Mouse (Mus musculus): ENCODE results near the gene Mon2. TPM values are rescaled to one million over a fixed set of nuclear protein-coding genes. Genes with fewer than 3 reads are reported as not detected.

Gene Mon2
- polyA plus RNA-seq, 1 experiment: 49.0 TPM

DNA sequence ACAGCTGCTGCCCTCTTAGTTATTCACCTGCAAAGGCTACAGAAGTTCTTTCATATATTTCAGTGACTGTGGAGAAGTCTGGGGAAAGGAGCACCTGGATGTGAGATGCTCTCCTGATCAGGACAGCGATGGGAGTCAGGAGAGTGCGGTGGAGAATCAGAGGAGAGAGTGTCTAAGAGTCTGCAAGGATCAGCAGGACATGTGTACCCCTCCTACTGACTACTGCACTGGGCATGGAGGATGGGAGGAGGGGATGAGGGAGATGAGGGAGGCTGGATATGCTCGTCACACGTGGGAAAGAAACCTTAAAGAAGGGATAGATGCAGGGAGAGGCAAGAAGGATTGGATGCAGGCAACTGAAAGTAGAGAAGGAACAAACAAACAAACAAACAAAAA is 112.1 kb downstream of the Mon2 start:
- WGBS: 60% methylated on average over 4 of the region's 4 CpGs
- TF ChIP-seq POLR2A (IDR thresholded peaks at IDR 0.05; ENCODE audit: low read depth, low read length) (no peak), CTCF (IDR thresholded peaks at IDR 0.05; ENCODE audit: extremely low read depth, insufficient read length, insufficient replicate concordance, low read depth, low read length) (no peak)
- H3K27ac ChIP-seq (ENCODE audit: insufficient read depth, low read depth, low read length): no peak overlapping the region
- H3K36me3 ChIP-seq (ENCODE audit: control insufficient read depth, insufficient read depth, low read length): no peaks in the 10 kb centered on the region
- no peak overlapping the region for H3K4me3 ChIP-seq (ENCODE audit: low read depth, low read length)
- H3K27me3 ChIP-seq (ENCODE audit: control insufficient read depth, insufficient read depth, low read length): no peaks in the 10 kb centered on the region
- peaks cover 7% of the 10 kb centered on the region; the same call in 1 of the 2 replicates for H3K4me1 ChIP-seq (ENCODE audit: control insufficient read depth, insufficient read depth, insufficient read length, low read length)

DNA sequence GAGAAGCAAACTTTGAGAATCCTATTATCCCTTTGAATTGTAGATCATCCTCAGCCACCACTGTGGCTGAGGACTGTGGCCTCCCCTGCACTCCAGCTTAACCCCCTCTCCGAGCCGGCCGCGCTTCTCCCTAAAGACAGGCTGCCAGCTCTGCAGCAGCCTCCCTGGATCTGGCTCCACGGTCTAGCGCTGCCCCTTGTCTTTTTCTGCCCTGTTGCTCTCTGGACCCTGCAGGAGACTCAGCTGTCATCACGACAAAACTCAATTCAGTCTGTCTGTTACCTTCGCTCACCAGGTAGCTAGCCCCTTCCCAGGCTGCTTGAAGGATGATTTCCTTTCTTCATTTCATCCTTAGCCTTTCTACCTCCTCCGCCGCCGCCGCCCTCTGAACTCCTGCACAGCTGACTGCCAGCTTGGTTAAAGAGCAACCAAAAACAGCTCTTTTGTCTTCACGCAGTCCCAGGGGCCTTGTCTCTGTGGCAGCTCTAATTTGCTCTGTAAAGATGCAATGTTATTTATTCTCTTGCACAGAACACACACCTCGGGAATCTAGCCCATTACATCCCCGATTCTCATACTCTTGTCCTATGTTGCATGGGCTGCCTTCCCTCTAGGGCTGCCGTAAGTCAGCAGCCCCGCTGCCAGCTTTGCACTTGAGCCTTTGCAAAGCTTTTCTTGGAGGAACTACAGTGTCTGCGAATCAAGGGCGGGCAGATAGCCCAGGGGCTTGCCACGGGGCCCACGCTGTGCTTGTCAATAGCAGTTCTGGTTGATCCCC is 112.7 kb downstream of the Mon2 start:
- TF ChIP-seq CTCF (IDR thresholded peaks at IDR 0.05; ENCODE audit: extremely low read depth, insufficient read length, insufficient replicate concordance, low read depth, low read length) (no peak), POLR2A (IDR thresholded peaks at IDR 0.05; ENCODE audit: low read depth, low read length) (no peak)
- no peak overlapping the region for H3K27ac ChIP-seq (ENCODE audit: insufficient read depth, low read depth, low read length)
- 13% methylated on average over 21 of the region's 21 CpGs for WGBS
- no peak overlapping the region for H3K4me3 ChIP-seq (ENCODE audit: low read depth, low read length)
- H3K4me1 ChIP-seq (ENCODE audit: control insufficient read depth, insufficient read depth, insufficient read length, low read length): peaks cover 7% of the 10 kb centered on the region; the same call in 1 of the 2 replicates
- H3K36me3 ChIP-seq (ENCODE audit: control insufficient read depth, insufficient read depth, low read length): no peaks in the 10 kb centered on the region
- H3K27me3 ChIP-seq (ENCODE audit: control insufficient read depth, insufficient read depth, low read length): no peaks in the 10 kb centered on the region

DNA sequence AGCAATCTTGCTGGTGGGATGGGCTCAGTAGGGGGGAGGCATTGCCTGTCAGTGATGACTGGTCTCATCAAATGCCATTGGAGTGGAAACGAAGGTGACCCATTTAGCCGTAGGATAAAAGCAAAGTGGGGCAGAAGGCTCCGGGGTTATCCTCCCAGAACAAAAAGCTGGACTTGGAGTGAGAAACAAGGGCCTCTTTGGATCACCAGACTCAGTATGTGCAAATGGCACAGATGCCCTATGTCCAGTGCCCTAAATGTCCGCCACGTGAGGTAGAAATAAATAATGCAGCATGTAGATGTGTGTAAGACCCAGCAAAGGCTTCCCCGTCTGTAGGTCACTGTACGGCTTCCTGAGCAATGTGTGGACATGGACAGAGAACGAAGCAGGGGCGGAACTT is 113.7 kb downstream of the Mon2 start:
- no peak for TF ChIP-seq POLR2A (IDR thresholded peaks at IDR 0.05; ENCODE audit: low read depth, low read length)
- TF ChIP-seq CTCF (IDR thresholded peaks at IDR 0.05; ENCODE audit: extremely low read depth, insufficient read length, insufficient replicate concordance, low read depth, low read length): no peak
- no peaks in the 10 kb centered on the region for H3K27me3 ChIP-seq (ENCODE audit: control insufficient read depth, insufficient read depth, low read length)
- H3K27ac ChIP-seq (ENCODE audit: insufficient read depth, low read depth, low read length): no peak overlapping the region
- peaks cover 7% of the 10 kb centered on the region; the same call in 1 of the 2 replicates for H3K4me1 ChIP-seq (ENCODE audit: control insufficient read depth, insufficient read depth, insufficient read length, low read length)
- H3K36me3 ChIP-seq (ENCODE audit: control insufficient read depth, insufficient read depth, low read length): no peaks in the 10 kb centered on the region
- no peak overlapping the region for H3K4me3 ChIP-seq (ENCODE audit: low read depth, low read length)
- 88% methylated on average over 9 of the region's 9 CpGs for WGBS

DNA sequence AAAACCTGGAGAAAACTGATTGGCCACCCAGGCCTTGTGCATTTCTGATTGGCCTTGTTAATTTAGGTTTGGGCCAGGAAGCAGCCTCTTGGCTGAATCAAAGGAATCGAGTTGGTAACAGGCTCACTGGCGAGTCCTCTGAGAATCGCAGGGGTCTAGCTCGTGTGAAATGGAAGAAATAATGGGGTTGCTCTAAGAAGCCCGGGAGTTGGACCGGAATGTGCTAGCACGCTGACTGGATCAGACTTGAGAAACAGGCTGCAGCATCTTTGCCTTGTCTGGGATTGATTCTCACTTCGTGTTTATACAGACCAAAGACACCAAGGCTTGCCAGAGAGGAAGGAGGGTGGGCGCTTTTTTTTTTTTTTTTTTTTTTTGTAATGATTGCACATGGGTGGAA is 114.8 kb downstream of the Mon2 start:
- WGBS: 88% methylated on average over 9 of the region's 9 CpGs
- Histone ChIP-seq H3K4me3 (ENCODE audit: low read depth, low read length) (no peak overlapping the region), H3K27ac (ENCODE audit: insufficient read depth, low read depth, low read length) (no peak overlapping the region), H3K36me3 (ENCODE audit: control insufficient read depth, insufficient read depth, low read length) (no peaks in the 10 kb centered on the region), H3K27me3 (ENCODE audit: control insufficient read depth, insufficient read depth, low read length) (no peaks in the 10 kb centered on the region), H3K4me1 (ENCODE audit: control insufficient read depth, insufficient read depth, insufficient read length, low read length) (peaks cover 7% of the 10 kb centered on the region; the same call in 1 of the 2 replicates)
- TF ChIP-seq POLR2A (IDR thresholded peaks at IDR 0.05; ENCODE audit: low read depth, low read length) (no peak), CTCF (IDR thresholded peaks at IDR 0.05; ENCODE audit: extremely low read depth, insufficient read length, insufficient replicate concordance, low read depth, low read length) (no peak)

DNA sequence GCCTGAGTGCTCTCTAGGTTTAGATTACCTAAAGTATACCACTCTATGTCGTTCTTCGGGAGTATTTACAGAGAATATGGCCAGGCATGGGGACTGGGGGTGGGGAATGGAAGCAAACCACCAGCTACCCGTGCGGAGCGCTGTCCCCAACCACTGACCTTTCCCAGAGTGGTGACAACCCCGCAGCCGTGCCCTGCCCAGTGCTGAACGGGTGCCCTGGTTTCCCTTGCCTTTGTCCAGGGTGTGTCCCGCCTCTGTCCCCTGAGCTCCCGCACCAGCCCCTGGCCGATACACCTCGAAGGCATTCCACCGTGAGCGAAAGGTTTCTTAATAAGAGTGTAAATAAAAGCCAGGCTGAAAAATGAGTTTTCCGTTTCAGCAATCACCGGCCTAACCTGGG is 115.6 kb downstream of the Mon2 start:
- Histone ChIP-seq H3K36me3 (ENCODE audit: control insufficient read depth, insufficient read depth, low read length) (no peaks in the 10 kb centered on the region), H3K4me3 (ENCODE audit: low read depth, low read length) (no peak overlapping the region), H3K4me1 (ENCODE audit: control insufficient read depth, insufficient read depth, insufficient read length, low read length) (peaks cover 7% of the 10 kb centered on the region; the same call in 1 of the 2 replicates), H3K27ac (ENCODE audit: insufficient read depth, low read depth, low read length) (no peak overlapping the region), H3K27me3 (ENCODE audit: control insufficient read depth, insufficient read depth, low read length) (no peaks in the 10 kb centered on the region)
- 51% methylated on average over 16 of the region's 16 CpGs for WGBS
- TF ChIP-seq POLR2A (IDR thresholded peaks at IDR 0.05; ENCODE audit: low read depth, low read length) (no peak), CTCF (IDR thresholded peaks at IDR 0.05; ENCODE audit: extremely low read depth, insufficient read length, insufficient replicate concordance, low read depth, low read length) (no peak)

DNA sequence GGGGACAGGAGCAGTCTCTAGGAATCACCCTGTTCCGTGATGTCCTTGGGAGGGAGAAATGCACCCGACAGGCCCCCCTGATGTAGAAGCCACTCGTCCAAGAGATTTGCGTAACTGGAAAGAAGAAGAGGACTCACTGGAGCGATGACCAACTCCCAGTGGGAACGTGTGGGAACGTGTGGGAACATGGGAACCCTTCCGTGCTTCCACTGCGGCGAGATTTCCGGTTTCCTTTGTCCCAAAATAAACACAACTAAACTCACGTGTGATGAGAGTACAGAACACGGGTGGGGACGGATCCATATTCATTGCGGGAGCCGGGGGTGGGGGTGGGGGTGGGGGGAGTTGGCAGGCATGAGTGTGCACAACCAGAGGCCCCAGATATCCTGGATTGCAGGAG is 116.1 kb downstream of the Mon2 start:
- Histone ChIP-seq H3K27me3 (ENCODE audit: control insufficient read depth, insufficient read depth, low read length) (no peaks in the 10 kb centered on the region), H3K4me3 (ENCODE audit: low read depth, low read length) (no peak overlapping the region), H3K4me1 (ENCODE audit: control insufficient read depth, insufficient read depth, insufficient read length, low read length) (peaks cover 7% of the 10 kb centered on the region; the same call in 1 of the 2 replicates), H3K36me3 (ENCODE audit: control insufficient read depth, insufficient read depth, low read length) (no peaks in the 10 kb centered on the region), H3K27ac (ENCODE audit: insufficient read depth, low read depth, low read length) (no peak overlapping the region)
- 87% methylated on average over 16 of the region's 16 CpGs for WGBS
- TF ChIP-seq POLR2A (IDR thresholded peaks at IDR 0.05; ENCODE audit: low read depth, low read length) (no peak), CTCF (IDR thresholded peaks at IDR 0.05; ENCODE audit: extremely low read depth, insufficient read length, insufficient replicate concordance, low read depth, low read length) (no peak)

DNA sequence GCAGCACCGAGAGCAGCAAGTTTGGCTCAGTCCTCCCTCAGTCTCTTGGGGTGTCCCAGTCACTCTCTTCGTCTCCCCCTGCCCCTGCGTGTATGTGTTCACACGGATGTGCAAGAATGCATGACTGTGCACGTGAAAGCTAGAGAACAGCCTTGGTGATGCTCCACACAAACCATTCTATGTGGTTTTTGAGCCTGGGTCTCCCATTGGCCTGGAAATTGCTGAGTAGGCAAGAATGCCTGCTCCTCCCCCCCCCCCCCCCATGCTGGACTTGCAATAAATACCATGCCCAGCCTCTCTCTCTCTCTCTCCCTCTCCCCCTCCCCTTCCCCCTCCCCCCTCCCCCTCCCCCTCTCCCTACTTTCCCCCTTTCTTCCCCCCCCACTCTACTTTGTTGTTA is 117.6 kb downstream of the Mon2 start:
- no peak overlapping the region for H3K27ac ChIP-seq (ENCODE audit: insufficient read depth, low read depth, low read length)
- H3K36me3 ChIP-seq (ENCODE audit: control insufficient read depth, insufficient read depth, low read length): no peaks in the 10 kb centered on the region
- H3K27me3 ChIP-seq (ENCODE audit: control insufficient read depth, insufficient read depth, low read length): no peaks in the 10 kb centered on the region
- H3K4me3 ChIP-seq (ENCODE audit: low read depth, low read length): no peak overlapping the region
- H3K4me1 ChIP-seq (ENCODE audit: control insufficient read depth, insufficient read depth, insufficient read length, low read length): peaks cover 7% of the 10 kb centered on the region; the same call in 1 of the 2 replicates
- 90% methylated on average over 5 of the region's 5 CpGs for WGBS
- TF ChIP-seq POLR2A (IDR thresholded peaks at IDR 0.05; ENCODE audit: low read depth, low read length) (no peak), CTCF (IDR thresholded peaks at IDR 0.05; ENCODE audit: extremely low read depth, insufficient read length, insufficient replicate concordance, low read depth, low read length) (no peak)

All from small intestine, adult 2 months (tissue).